Mouse (Mus musculus) Patski (cell line): ENCODE measurements around the gene Daam2. TPM values are rescaled to one million over a fixed set of nuclear protein-coding genes. Genes with fewer than 3 reads are reported as not detected.

Experiments
- ATAC-seq: fragments of 100-300 bp; one replicate; pipeline ENCODE4 v1.8.0; 2021
- CTCF ChIA-PET: fragments of 350-600 bp; sonication (Branson Sonifier 250); formaldehyde crosslinking; loops from one replicate; lab custom pipeline; 2022; ENCODE audit warnings: inconsistent platforms; lab: Charles Lee
- POLR2A ChIA-PET: fragments of 350-600 bp; sonication (Branson Sonifier 250); formaldehyde crosslinking; loops from one replicate; lab custom pipeline; 2022; ENCODE audit warnings: antibody characterized with exemption, inconsistent platforms; lab: Charles Lee
- DNase-seq: peaks from one replicate; pipeline ENCODE4 v3.0.0-alpha.2; 2011; ENCODE audit warnings: low read depth, low spot score
- H3K27me3 ChIP-seq: fragments of 371-371 bp; one replicate; pipeline ENCODE4 v1.5.1; 2021
- CTCF ChIP-seq: fragments of 100-300 bp; IDR thresholded peaks from one replicate; pipeline ENCODE4 v1.5.1; 2021
- in situ Hi-C: fragments of 300-500 bp; cut with MboI; formaldehyde crosslinking; loops from 3 replicates; pipeline ENCODE4 v1.11.1; 2018; ENCODE audit warnings: low pct_unique_long_range_greater_than_20kb, mixed read lengths
- polyA plus RNA-seq: library from polyadenylated mRNA; unstranded; gene quantifications from one replicate; pipeline ENCODE4 v1.2.3, GENCODE M21; 2021

Daam2 gene
- polyA plus RNA-seq, 1 experiment from 2014 or later: 2.4 TPM

GRCm38 (mm10) chr17:49562701-49563415 lies 1.3 kb downstream of the Daam2 start:
- peaks cover 3% of the 10 kb centered on the region for H3K27me3 ChIP-seq
- POLR2A ChIA-PET: interaction anchor here (1.4 kb wide), 1 partner anchor 24 kb away, joined by 3 read pairs; no protein-coding TSS in a partner anchor
- no peak for DNase-seq
- no peak for ATAC-seq
- CTCF ChIA-PET: no interaction called here
- in situ Hi-C loops: no loop called here
- TF ChIP-seq CTCF: no peak

GRCm38 (mm10) chr17:49561985-49562384 lies 2.2 kb downstream of the Daam2 start:
- peaks cover 3% of the 10 kb centered on the region for H3K27me3 ChIP-seq
- POLR2A ChIA-PET: no interaction called here
- no peak for TF ChIP-seq CTCF
- ATAC-seq (no peak), DNase-seq (no peak)
- CTCF ChIA-PET: no interaction called here
- in situ Hi-C loops: no loop called here

GRCm38 (mm10) chr17:49559786-49560289 lies 4.3 kb downstream of the Daam2 start:
- ATAC-seq: no peak
- DNase-seq: no peak
- ChIA-PET CTCF (interaction anchor here (1.0 kb wide), 1 partner anchor 27 kb away, joined by 3 read pairs; no protein-coding TSS in a partner anchor), POLR2A (interaction anchor here (0.5 to 0.6 kb wide), 2 partner anchors 19 to 20 kb away, joined by 3 read pairs; no protein-coding TSS in a partner anchor)
- in situ Hi-C loops: no loop called here
- TF ChIP-seq CTCF: no peak
- H3K27me3 ChIP-seq: peaks cover 3% of the 10 kb centered on the region

- no peaks in the 10 kb centered on the region for H3K27me3 ChIP-seq
- CTCF ChIA-PET: no interaction called here
- in situ Hi-C loops: no loop called here
- POLR2A ChIA-PET: no interaction called here
- TF ChIP-seq CTCF: no peak
- ATAC-seq: no peak
- DNase-seq: no peak
Observed at GRCm38 (mm10) chr17:49556169-49556568, 8.0 kb downstream of the Daam2 start.

DNA sequence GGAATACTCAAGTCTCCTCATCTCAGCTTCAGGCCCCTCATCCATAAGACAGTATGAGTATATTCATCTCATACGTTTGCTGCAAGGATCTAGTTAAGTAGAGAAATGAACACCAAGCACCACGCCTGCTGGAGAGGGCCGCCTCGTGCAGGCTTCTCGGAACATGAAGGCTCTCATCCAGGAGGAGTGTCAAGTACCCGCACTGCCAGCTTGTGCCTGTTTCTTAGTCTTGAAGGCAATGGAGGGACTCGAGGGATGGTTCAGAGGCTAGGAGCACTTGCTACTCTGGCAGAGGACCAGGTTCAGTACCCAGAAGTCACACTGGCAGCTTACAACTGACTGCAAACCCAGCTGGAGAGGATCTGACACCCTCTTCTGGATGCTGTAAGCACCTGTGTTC lies 12.2 kb downstream of the Daam2 start:
- ATAC-seq (no peak), DNase-seq (no peak)
- ChIA-PET POLR2A (no interaction called here), CTCF (no interaction called here)
- no peak for TF ChIP-seq CTCF
- H3K27me3 ChIP-seq: no peaks in the 10 kb centered on the region
- in situ Hi-C loops: no loop called here

DNA sequence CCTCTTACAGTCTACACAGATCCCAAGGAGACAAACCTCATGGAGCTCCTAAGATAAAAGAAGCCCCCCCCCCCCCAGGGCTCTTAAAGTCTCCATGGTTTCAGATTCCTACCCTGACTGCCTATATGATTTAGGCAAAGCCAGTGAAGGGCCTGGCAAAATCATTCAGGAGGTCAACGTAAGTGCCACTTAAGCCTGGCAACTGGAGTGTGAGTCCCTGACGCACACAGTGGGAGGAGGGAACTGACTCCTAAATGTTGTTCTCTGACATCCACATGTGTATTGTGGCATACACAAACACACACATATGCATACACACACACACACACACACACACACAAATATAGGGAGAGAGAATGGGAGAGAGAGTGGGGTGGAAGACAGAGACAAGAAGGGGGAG lies 12.7 kb downstream of the Daam2 start:
- DNase-seq (no peak), ATAC-seq (no peak)
- H3K27me3 ChIP-seq: no peaks in the 10 kb centered on the region
- in situ Hi-C loops: no loop called here
- no peak for TF ChIP-seq CTCF
- ChIA-PET CTCF (no interaction called here), POLR2A (no interaction called here)

GRCm38 (mm10) chr17:49545997-49546396 lies 18.1 kb downstream of the Daam2 start:
- DNase-seq (no peak), ATAC-seq (no peak)
- POLR2A ChIA-PET: interaction anchor here (0.6 kb wide), 1 partner anchor 389 kb away, joined by 5 read pairs; no protein-coding TSS in a partner anchor
- TF ChIP-seq CTCF: no peak
- H3K27me3 ChIP-seq: no peaks in the 10 kb centered on the region
- in situ Hi-C loops: loop anchor here (5.0 kb wide), 1 partner anchor 41 kb away; no protein-coding TSS in a partner anchor
- CTCF ChIA-PET: interaction anchor here (1.2 to 1.3 kb wide), 2 partner anchors 12 to 35 kb away, joined by 3 read pairs; no protein-coding TSS in a partner anchor

DNA sequence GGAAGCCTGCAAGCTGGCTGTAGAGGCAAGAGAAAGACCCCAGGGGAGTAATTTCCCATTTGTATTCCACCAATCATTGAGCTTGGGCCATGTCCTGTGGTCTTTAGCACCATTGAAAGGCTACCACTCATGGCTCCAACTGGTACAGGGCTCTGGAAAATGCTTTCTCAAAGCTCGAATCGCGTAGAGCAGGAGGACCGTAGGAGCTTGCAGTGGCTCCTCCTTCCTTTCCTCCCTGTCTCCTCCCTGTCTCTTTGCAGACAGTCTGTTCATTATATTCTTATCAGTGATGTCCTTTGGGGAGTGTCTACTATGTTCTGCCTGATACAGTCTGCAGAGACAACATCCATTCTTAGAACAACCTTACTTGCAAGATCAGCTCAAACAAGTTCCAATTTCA lies 18.7 kb downstream of the Daam2 start:
- ATAC-seq: no peak
- no peak for DNase-seq
- ChIA-PET CTCF (interaction anchor here (1.2 kb wide), 1 partner anchor 36 kb away, joined by 3 read pairs; no protein-coding TSS in a partner anchor), POLR2A (interaction anchor here (0.7 kb wide), 1 partner anchor 41 kb away, joined by 4 read pairs; no protein-coding TSS in a partner anchor)
- H3K27me3 ChIP-seq: no peaks in the 10 kb centered on the region
- in situ Hi-C loops: loop anchor here (5.0 kb wide), 1 partner anchor 42 kb away; no protein-coding TSS in a partner anchor
- no peak for TF ChIP-seq CTCF

DNA sequence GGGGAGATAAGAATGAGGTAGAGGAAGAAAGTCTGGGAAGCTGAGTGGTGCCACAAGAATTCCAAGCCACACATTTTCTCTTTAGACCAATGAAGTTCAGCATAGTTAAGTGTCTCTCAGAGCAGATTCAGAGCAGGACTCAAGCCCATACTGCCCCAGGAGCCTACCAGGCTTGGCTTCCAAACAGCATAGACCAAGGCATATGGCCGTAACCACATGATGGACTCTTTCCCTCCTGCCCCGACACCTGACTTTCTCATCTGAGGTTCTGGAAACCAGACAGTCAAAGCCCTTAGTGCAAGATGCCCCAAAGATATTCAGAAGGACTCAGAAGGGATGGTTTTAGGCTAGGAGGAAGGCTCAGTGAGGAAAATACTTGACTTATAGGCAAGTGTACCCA lies 19.6 kb downstream of the Daam2 start:
- ChIA-PET POLR2A (no interaction called here), CTCF (interaction anchor here (1.4 kb wide), 1 partner anchor 10 kb away, joined by 3 read pairs; no protein-coding TSS in a partner anchor)
- DNase-seq (no peak), ATAC-seq (no peak)
- no peak for TF ChIP-seq CTCF
- in situ Hi-C loops: no loop called here
- H3K27me3 ChIP-seq: no peaks in the 10 kb centered on the region

- H3K27me3 ChIP-seq: no peaks in the 10 kb centered on the region
- no peak for TF ChIP-seq CTCF
- ATAC-seq (no peak), DNase-seq (no peak)
- ChIA-PET POLR2A (interaction anchor here (0.6 kb wide), 1 partner anchor 19 kb away, joined by 3 read pairs; no protein-coding TSS in a partner anchor), CTCF (no interaction called here)
- in situ Hi-C loops: no loop called here
Observed at GRCm38 (mm10) chr17:49540706-49541105, 23.4 kb downstream of the Daam2 start.

- POLR2A ChIA-PET: interaction anchor here (0.7 kb wide), 1 partner anchor 23 kb away, joined by 6 read pairs; no protein-coding TSS in a partner anchor
- DNase-seq (peak; percentile 81), ATAC-seq (peak; percentile 95)
- H3K27me3 ChIP-seq: no peaks in the 10 kb centered on the region
- TF ChIP-seq CTCF: no peak
- CTCF ChIA-PET: interaction anchor here (0.8 to 1.5 kb wide), 6 partner anchors 9 to 325 kb away, joined by 3 to 5 read pairs (median 3); no protein-coding TSS in a partner anchor
- in situ Hi-C loops: no loop called here
Observed at GRCm38 (mm10) chr17:49539204-49539603, 24.9 kb downstream of the Daam2 start.
